Mouse (Mus musculus) megakaryocyte-erythroid progenitor cell, adult 5-6 weeks (primary cell): ENCODE data around the gene Thsd7b. TPM values are rescaled to one million over a fixed set of nuclear protein-coding genes. Genes with fewer than 3 reads are reported as not detected.
"Not testable (repeated sequence)": the region's sequence is repeated elsewhere in the genome, so short reads cannot be mapped to it uniquely, and the experiment has no call there.

ENCODE experiments used
- ATAC-seq: replicated peaks from 2 replicates; pipeline ENCODE4 v1.8.0; 2016; ENCODE audit warnings: mild to moderate bottlenecking, inconsistent platforms; ENCODE audit not compliant: severe bottlenecking, poor library complexity, low FRiP score, low TSS enrichment
- total RNA-seq, 2 experiments: library from RNA; stranded (forward) in 1 of 2; stranded (reverse) in 1 of 2; fragments of 200-1000, 215-1000 nt in 1 of 2; fragments of >200 nt in 1 of 2; fragmentation: Nextera tagmentation in 1 of 2; gene quantifications; 2 replicates each; pipeline ENCODE4 v1.2.3; 2014 to 2017

Gene Thsd7b
- total RNA-seq, 2 experiments from 2014 or later, result not detected

GRCm38 (mm10) chr1:129779506-129779905 is 506.4 kb downstream of the Thsd7b start:
- no peak for ATAC-seq

- ATAC-seq, result no peak
Measured at GRCm38 (mm10) chr1:129780589-129780988, 507.5 kb downstream of the Thsd7b start.

- no peak for ATAC-seq
Measured at GRCm38 (mm10) chr1:129798519-129798918, 525.4 kb downstream of the Thsd7b start.

- peak; percentile 68 for ATAC-seq
Measured at GRCm38 (mm10) chr1:129826927-129827326, 553.8 kb downstream of the Thsd7b start.

GRCm38 (mm10) chr1:129837324-129837723 is 564.2 kb downstream of the Thsd7b start:
- ATAC-seq, result no peak

- ATAC-seq, result no peak
Measured at GRCm38 (mm10) chr1:129837776-129838175, 564.7 kb downstream of the Thsd7b start.

- ATAC-seq, result no peak
Measured at GRCm38 (mm10) chr1:129838486-129838885, 565.4 kb downstream of the Thsd7b start.

GRCm38 (mm10) chr1:129843416-129843815 is 570.3 kb downstream of the Thsd7b start:
- ATAC-seq, result peak; percentile 92

- ATAC-seq, result no peak
Measured at GRCm38 (mm10) chr1:129850007-129850564, 577.0 kb downstream of the Thsd7b start.

GRCm38 (mm10) chr1:129867714-129868113 is 594.6 kb downstream of the Thsd7b start:
- no peak for ATAC-seq

GRCm38 (mm10) chr1:129874355-129874754 is 601.3 kb downstream of the Thsd7b start:
- no peak for ATAC-seq

- ATAC-seq, result no peak
Measured at GRCm38 (mm10) chr1:129887861-129888260, 614.8 kb downstream of the Thsd7b start.

- ATAC-seq, result no peak
Measured at GRCm38 (mm10) chr1:129898121-129898520, 625.0 kb downstream of the Thsd7b start.

- ATAC-seq, result no peak
Measured at GRCm38 (mm10) chr1:129915484-129915883, 642.4 kb downstream of the Thsd7b start.

- no peak for ATAC-seq
Measured at GRCm38 (mm10) chr1:129917568-129917967, 644.5 kb downstream of the Thsd7b start.

- ATAC-seq, result peak; percentile 94
Measured at GRCm38 (mm10) chr1:129919385-129919784, 646.3 kb downstream of the Thsd7b start.

- no peak for ATAC-seq
Measured at GRCm38 (mm10) chr1:129931003-129931402, 657.9 kb downstream of the Thsd7b start.

GRCm38 (mm10) chr1:129943116-129943515 is 670.0 kb downstream of the Thsd7b start:
- no peak for ATAC-seq

- ATAC-seq, result peak; percentile 70; the same call in 1 of the 2 replicates
Measured at GRCm38 (mm10) chr1:129947026-129947425, 673.9 kb downstream of the Thsd7b start.

- no peak for ATAC-seq
Measured at GRCm38 (mm10) chr1:129955478-129955877, 682.4 kb downstream of the Thsd7b start.

GRCm38 (mm10) chr1:129956625-129957024 is 683.5 kb downstream of the Thsd7b start:
- peak; percentile 96 for ATAC-seq

GRCm38 (mm10) chr1:129959352-129959751 is 686.2 kb downstream of the Thsd7b start:
- ATAC-seq, result not testable (repeated sequence)
